Mouse (Mus musculus) olfactory bulb, adult 2 months (tissue): Measurements from ENCODE around the gene Plekhm1.

Experiments
- CTCF ChIP-seq: fragments of 200-500 bp; IDR thresholded peaks from 2 replicates; pipeline ENCODE4 v1.5.1; 2012; ENCODE audit warnings: low read depth, mild to moderate bottlenecking, low read length, moderate library complexity; ENCODE audit not compliant: insufficient read depth
- POLR2A ChIP-seq: fragments of 200-500 bp; IDR thresholded peaks from 2 replicates; pipeline ENCODE4 v1.6.1; 2012; ENCODE audit warnings: mild to moderate bottlenecking, low read depth, low read length, moderate library complexity; ENCODE audit not compliant: insufficient read depth

DNA sequence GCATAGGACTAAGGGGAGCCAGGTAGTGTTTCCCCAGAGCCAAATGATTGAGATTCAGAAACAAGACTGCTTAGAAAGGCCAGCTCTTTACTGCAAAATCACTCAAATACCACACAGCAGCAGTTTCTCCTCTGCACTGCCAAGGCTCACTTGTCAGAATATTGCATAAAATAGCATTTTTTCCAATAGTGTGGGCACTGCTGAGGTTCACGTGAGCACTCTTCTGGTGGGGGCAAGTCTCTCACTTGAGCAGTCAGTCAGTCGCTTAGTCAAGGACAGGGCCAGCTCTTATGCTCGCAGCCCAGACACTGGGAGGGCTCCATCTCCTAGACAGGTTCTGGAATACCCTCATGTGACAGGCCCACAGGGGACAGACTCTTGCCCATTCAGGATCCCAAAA lies 47.5 kb downstream of the Plekhm1 start:
- no peak for TF ChIP-seq POLR2A
- TF ChIP-seq CTCF, result no peak
